Mouse (Mus musculus): ENCODE data around the gene Srr. TPM values are rescaled to one million over a fixed set of nuclear protein-coding genes. Genes with fewer than 3 reads are reported as not detected.

Gene Srr
- 10 to 100 TPM; 46.4 to 52.7 TPM for total RNA-seq (2021)
- long read RNA-seq, experiment 1, transcript Srr-201 (9 exons, 3,699 nt), result major isoform, 14 of 45 reads
- long read RNA-seq, experiment 1, transcript Srr-204 (8 exons, 3,183 nt), result minor isoform, 8 of 45 reads
- long read RNA-seq, experiment 1, partial matches to known transcripts, result 3 of 45 reads
- long read RNA-seq, experiment 1, other reads (novel, unspliced or antisense), result 20 of 45 reads
- long read RNA-seq, experiment 2, transcript Srr-201 (9 exons, 3,699 nt), result major isoform, 21 of 45 reads
- long read RNA-seq, experiment 2, transcript Srr-204 (8 exons, 3,183 nt), result minor isoform, 6 of 45 reads
- long read RNA-seq, experiment 2, partial matches to known transcripts, result 13 of 45 reads
- long read RNA-seq, experiment 2, other reads (novel, unspliced or antisense), result 5 of 45 reads

- DNase-seq, result peak; percentile 96
Measured at GRCm38 (mm10) chr11:74925577-74926387, at the start of gene Srr, which contains the start of gene Smg6. Gene Srr, minus strand, starts transcription at chr11:74925948. Gene Smg6, plus strand, starts transcription at chr11:74925823.

GRCm38 (mm10) chr11:74974615-74975014, 48.9 kb upstream of the Srr start:
- DNase-seq, result no peak

- no peak for DNase-seq
Measured at GRCm38 (mm10) chr11:74973290-74974157, 47.8 kb upstream of the Srr start.

- no peak for DNase-seq
Measured at GRCm38 (mm10) chr11:74965516-74965915, 39.8 kb upstream of the Srr start.

- peak; percentile 45 for DNase-seq
Measured at GRCm38 (mm10) chr11:74962846-74963407, 37.2 kb upstream of the Srr start.

GRCm38 (mm10) chr11:74961953-74962352, 36.2 kb upstream of the Srr start:
- DNase-seq, result no peak

- peak; percentile 7 for DNase-seq
Measured at GRCm38 (mm10) chr11:74960031-74960551, 34.3 kb upstream of the Srr start.

- no peak for DNase-seq
Measured at GRCm38 (mm10) chr11:74959501-74959900, 33.8 kb upstream of the Srr start.

GRCm38 (mm10) chr11:74957600-74957999, 31.9 kb upstream of the Srr start:
- DNase-seq, result no peak

- no peak for DNase-seq
Measured at GRCm38 (mm10) chr11:74956006-74956405, 30.3 kb upstream of the Srr start.

GRCm38 (mm10) chr11:74954901-74955300, 29.2 kb upstream of the Srr start:
- peak; percentile 22 for DNase-seq

- no peak for DNase-seq
Measured at GRCm38 (mm10) chr11:74946348-74946747, 20.6 kb upstream of the Srr start.

- DNase-seq, result no peak
Measured at GRCm38 (mm10) chr11:74930391-74930790, 4.6 kb upstream of the Srr start.

GRCm38 (mm10) chr11:74929111-74929510, 3.4 kb upstream of the Srr start:
- DNase-seq, result no peak

GRCm38 (mm10) chr11:74927236-74927725, 1.5 kb upstream of the Srr start:
- DNase-seq, result peak; percentile 18

GRCm38 (mm10) chr11:74926388-74927005, 749 bp upstream of the Srr start:
- DNase-seq, result peak; percentile 65

GRCm38 (mm10) chr11:74924149-74924548, 1.6 kb downstream of the Srr start:
- DNase-seq, result peak; percentile 45

- no peak for DNase-seq
Measured at GRCm38 (mm10) chr11:74919249-74919648, 6.5 kb downstream of the Srr start.

- DNase-seq, result no peak
Measured at GRCm38 (mm10) chr11:74912492-74912891, 13.3 kb downstream of the Srr start.

- DNase-seq, result no peak
Measured at GRCm38 (mm10) chr11:74909978-74910377, 15.8 kb downstream of the Srr start.
